10 mouse cellular contexts compared by ENCODE assay signal in genomic region chr2:128172266-128172665, GRCm38 (mm10). TPM values are rescaled to one million over a fixed set of nuclear protein-coding genes. Genes with fewer than 3 reads are reported as not detected.
DNase-seq lines count a peak whose midpoint lies in the region; ATAC-seq and TF ChIP-seq lines count a peak whose summit lies in the region.
"Had no signal": no experiment of that assay in that cellular context is flagged by ENCODE, and none has a peak within 500 bp of the region (broad histone marks: within the 10 kb centered on the region; RNA-seq: fewer than 3 reads in every experiment).

No protein-coding gene starts in this region.

- TF ChIP-seq CTCF in forebrain, postnatal 0 days (IDR thresholded peaks at IDR 0.05; ENCODE audit: low read depth): no peak
- TF ChIP-seq CTCF in midbrain, postnatal 0 days (IDR thresholded peaks at IDR 0.05): no peak

- peak; percentile 31 for DNase-seq in testis, postnatal 14 days (ENCODE audit: low spot score)
- no peak for DNase-seq in testis, postnatal 10 days (ENCODE audit: low spot score)
- DNase-seq in cerebellum, postnatal 25 days: peak; percentile 89 to 92
- no peak for DNase-seq in forebrain, postnatal 0 days
- no peak for DNase-seq in midbrain, postnatal 0 days (ENCODE audit: low spot score)
- DNase-seq in kidney, postnatal 14 days: no peak

- no peaks in the 10 kb centered on the region for H3K27me3 ChIP-seq in liver, embryonic 15.5 days
- no peaks in the 10 kb centered on the region for H3K27me3 ChIP-seq in forebrain, postnatal 0 days (ENCODE audit: insufficient read depth, low read length)
- no peaks in the 10 kb centered on the region for H3K27me3 ChIP-seq in midbrain, postnatal 0 days (ENCODE audit: insufficient read depth, low read length)
- H3K27me3 ChIP-seq: embryonic facial prominence, embryonic 13.5 days; hindbrain, embryonic 15.5 days; lung, embryonic 15.5 days had no signal

- H3K9ac ChIP-seq in liver, embryonic 15.5 days: no peak overlapping the region
- no peak overlapping the region for H3K9ac ChIP-seq in forebrain, postnatal 0 days
- no peak overlapping the region for H3K9ac ChIP-seq in midbrain, postnatal 0 days (replicated peaks; ENCODE audit: low read length, poor library complexity, severe bottlenecking)
- H3K9ac ChIP-seq: embryonic facial prominence, embryonic 13.5 days; hindbrain, embryonic 15.5 days; lung, embryonic 15.5 days had no signal

- H3K4me2 ChIP-seq in liver, embryonic 15.5 days: no peak overlapping the region
- no peak overlapping the region for H3K4me2 ChIP-seq in forebrain, postnatal 0 days (ENCODE audit: low read depth)
- H3K4me2 ChIP-seq in midbrain, postnatal 0 days (ENCODE audit: low read depth, low read length, poor library complexity, severe bottlenecking): no peak overlapping the region
- H3K4me2 ChIP-seq: embryonic facial prominence, embryonic 13.5 days; hindbrain, embryonic 15.5 days; lung, embryonic 15.5 days had no signal

- H3K36me3 ChIP-seq in liver, embryonic 15.5 days (replicated peaks): no peaks in the 10 kb centered on the region
- no peaks in the 10 kb centered on the region for H3K36me3 ChIP-seq in forebrain, postnatal 0 days (ENCODE audit: insufficient read depth)
- H3K36me3 ChIP-seq in midbrain, postnatal 0 days (ENCODE audit: insufficient read depth, low read length): no peaks in the 10 kb centered on the region
- H3K36me3 ChIP-seq: embryonic facial prominence, embryonic 13.5 days; hindbrain, embryonic 15.5 days; lung, embryonic 15.5 days had no signal

- H3K4me3 ChIP-seq in liver, embryonic 15.5 days (replicated peaks): no peak overlapping the region
- no peak overlapping the region for H3K4me3 ChIP-seq in forebrain, postnatal 0 days (ENCODE audit: low read depth, low read length)
- no peak overlapping the region for H3K4me3 ChIP-seq in midbrain, postnatal 0 days (ENCODE audit: low read depth, low read length)
- H3K4me3 ChIP-seq: embryonic facial prominence, embryonic 13.5 days; hindbrain, embryonic 15.5 days; lung, embryonic 15.5 days had no signal

- no peak overlapping the region for H3K27ac ChIP-seq in liver, embryonic 15.5 days (replicated peaks)
- H3K27ac ChIP-seq in forebrain, postnatal 0 days (ENCODE audit: low read depth, low read length): no peak overlapping the region
- no peak overlapping the region for H3K27ac ChIP-seq in midbrain, postnatal 0 days (ENCODE audit: low read depth, low read length)
- H3K27ac ChIP-seq: embryonic facial prominence, embryonic 13.5 days; hindbrain, embryonic 15.5 days; lung, embryonic 15.5 days had no signal

- no peaks in the 10 kb centered on the region for H3K9me3 ChIP-seq in liver, embryonic 15.5 days (replicated peaks)
- no peaks in the 10 kb centered on the region for H3K9me3 ChIP-seq in forebrain, postnatal 0 days (ENCODE audit: low read length)
- no peaks in the 10 kb centered on the region for H3K9me3 ChIP-seq in midbrain, postnatal 0 days (ENCODE audit: low read length)
- H3K9me3 ChIP-seq: embryonic facial prominence, embryonic 13.5 days; hindbrain, embryonic 15.5 days; lung, embryonic 15.5 days had no signal

- H3K4me1 ChIP-seq in liver, embryonic 15.5 days (replicated peaks): peaks cover 62% of the 10 kb centered on the region
- H3K4me1 ChIP-seq in forebrain, postnatal 0 days (ENCODE audit: insufficient read depth): no peaks in the 10 kb centered on the region
- no peaks in the 10 kb centered on the region; the same call in 1 of the 2 replicates for H3K4me1 ChIP-seq in midbrain, postnatal 0 days (ENCODE audit: insufficient read depth, low read length)

- WGBS in liver, embryonic 15.5 days (ENCODE audit: insufficient replicate concordance): 61% methylated on average over 5 of the region's 5 CpGs
- WGBS in forebrain, postnatal 0 days: 84% methylated on average over 5 of the region's 5 CpGs
- WGBS in midbrain, postnatal 0 days: 86% methylated on average over 5 of the region's 5 CpGs

- peak; percentile 48; the same call in 1 of the 2 replicates for ATAC-seq in liver, embryonic 15.5 days (ENCODE audit: insufficient read depth)
- ATAC-seq in forebrain, postnatal 0 days: no peak
- no peak for ATAC-seq in midbrain, postnatal 0 days (ENCODE audit: low FRiP score)

RNA-seq across cellular contexts. Expression of gene Bcl2l11, which starts 46.4 kb away (rescaled TPM):
- 4.9 and 6.1 TPM in 2 replicates for polyA plus RNA-seq in liver, embryonic 15.5 days (2015; fragmentation: Nextera tagmentation; extraction: Ambion mirVana)
- total RNA-seq in forebrain, postnatal 0 days (2014; rRNA removed): 5.2 and 11.2 TPM in 2 replicates
- 4.9 and 6.7 TPM in 2 replicates for polyA plus RNA-seq in forebrain, postnatal 0 days (2015; fragmentation: Nextera tagmentation; extraction: Ambion mirVana)
- 6.5 and 13.1 TPM in 2 replicates for total RNA-seq in midbrain, postnatal 0 days (2014; rRNA removed)
- polyA plus RNA-seq in midbrain, postnatal 0 days (2015; fragmentation: Nextera tagmentation; extraction: Ambion mirVana): 3.7 and 5.1 TPM in 2 replicates

Comparison
In these comparisons a context has a peak if more than half of its experiments do, and no peak if none do; other contexts are left out.
1. DNase-seq: peak in testis, postnatal 14 days (single experiment) and cerebellum, postnatal 25 days (2 of 2); none in testis, postnatal 10 days (single experiment), forebrain, postnatal 0 days (single experiment), midbrain, postnatal 0 days (single experiment) and kidney, postnatal 14 days (single experiment).